Mouse (Mus musculus) thymus, adult 2 months (tissue): Measurements from ENCODE around the gene Nudt8.

ENCODE experiments used
- CTCF ChIP-seq: fragments of 200-500 bp; IDR thresholded peaks from 2 replicates; pipeline ENCODE4 v1.5.1; 2012; ENCODE audit warnings: mild to moderate bottlenecking, control low read depth, low read length, moderate library complexity, borderline replicate concordance; ENCODE audit not compliant: control insufficient read depth, poor library complexity, insufficient read depth; ENCODE audit errors: extremely low read depth
- POLR2A ChIP-seq: fragments of 200-500 bp; IDR thresholded peaks from 2 replicates; pipeline ENCODE4 v1.6.1; 2012; ENCODE audit warnings: mild to moderate bottlenecking, low read length, control low read depth, moderate library complexity; ENCODE audit not compliant: control insufficient read depth, poor library complexity, insufficient read depth; ENCODE audit errors: extremely low read depth

DNA sequence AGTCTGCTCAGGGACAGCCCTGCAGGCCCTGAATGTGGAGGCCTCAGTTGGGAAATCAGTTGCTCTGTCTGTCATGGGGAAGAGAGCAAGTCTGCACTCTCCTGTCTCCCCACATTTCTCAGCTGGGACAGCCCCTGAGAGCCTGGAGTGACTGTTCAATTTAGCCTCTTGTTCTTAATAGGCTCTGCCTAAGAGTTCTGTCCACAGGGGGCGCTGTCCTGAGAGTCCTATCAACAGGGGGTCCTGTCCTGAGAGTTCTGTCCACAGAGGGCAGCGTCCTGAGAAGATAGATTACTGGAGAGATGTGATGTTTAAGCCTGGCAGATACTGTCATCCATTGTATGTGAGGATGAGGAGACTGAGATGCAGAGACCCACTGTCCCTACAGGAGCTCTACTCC, 37.9 kb upstream of the Nudt8 start:
- TF ChIP-seq POLR2A = no peak
- TF ChIP-seq CTCF = no peak
